Mouse (Mus musculus) forebrain, embryonic 15.5 days (tissue): ENCODE measurements around the gene Ccpg1. TPM values are rescaled to one million over a fixed set of nuclear protein-coding genes. Genes with fewer than 3 reads are reported as not detected.

Experiments
- ATAC-seq: fragments of 200-750 bp; cut with Nextera tagmentation; replicated peaks from 2 replicates; pipeline ENCODE4 v1.8.0; 2017; ENCODE audit warnings: mild to moderate bottlenecking, moderate TSS enrichment, moderate library complexity
- H3K27ac ChIP-seq: fragments of 300-500 bp; sonication (generic); replicated peaks from 2 replicates; pipeline ENCODE4 v1.5.1; 2015; ENCODE audit warnings: mild to moderate bottlenecking, inconsistent platforms
- H3K27me3 ChIP-seq: fragments of 300-500 bp; sonication (generic); 2 replicates; pipeline ENCODE4 v1.6.1; 2015; ENCODE audit warnings: inconsistent platforms
- H3K36me3 ChIP-seq: fragments of 300-500 bp; sonication (generic); 2 replicates; pipeline ENCODE4 v1.6.1; 2015; ENCODE audit warnings: mild to moderate bottlenecking, inconsistent platforms
- H3K4me1 ChIP-seq: fragments of 300-500 bp; sonication (generic); 2 replicates; pipeline ENCODE4 v1.6.1; 2015; ENCODE audit warnings: inconsistent platforms
- H3K4me2 ChIP-seq: fragments of 300-500 bp; sonication (generic); replicated peaks from 2 replicates; pipeline ENCODE4 v1.6.1; 2015; ENCODE audit warnings: mild to moderate bottlenecking, inconsistent platforms
- H3K4me3 ChIP-seq: fragments of 300-500 bp; sonication (generic); 2 replicates; pipeline ENCODE4 v1.5.1; 2015; ENCODE audit warnings: mild to moderate bottlenecking, inconsistent platforms
- H3K9ac ChIP-seq: fragments of 300-500 bp; sonication (generic); replicated peaks from 2 replicates; pipeline ENCODE4 v1.6.1; 2015; ENCODE audit warnings: mild to moderate bottlenecking, inconsistent platforms
- H3K9me3 ChIP-seq: fragments of 300-500 bp; sonication (generic); 2 replicates; pipeline ENCODE4 v1.6.1; 2016; ENCODE audit warnings: inconsistent platforms
- WGBS: fragments of 180-500 bp; shearing (Covaris S2); methylation state at CpG from one replicate; pipeline ENCODE4 v1.1.7; 2015; ENCODE audit warnings: mixed read lengths; 5-methylcytosine and 5-hydroxymethylcytosine counted together
- polyA plus RNA-seq: library from polyadenylated mRNA; unstranded; fragments of >200 nt; fragmentation: Nextera tagmentation; extraction: Ambion mirVana; gene quantifications from 2 replicates; pipeline ENCODE4 v1.2.1, GENCODE M21; 2015

Ccpg1 gene
- polyA plus RNA-seq, 1 experiment from 2014 or later = 47.5 TPM

GRCm38 (mm10) chr9:72968349-72969061 is 16.7 kb upstream of the Ccpg1 start:
- H3K9ac ChIP-seq = no peak overlapping the region
- peak; percentile 91 for ATAC-seq
- H3K36me3 ChIP-seq = no peaks in the 10 kb centered on the region
- peaks cover 10% of the 10 kb centered on the region for H3K4me1 ChIP-seq
- 22% methylated on average over 11 of the region's 11 CpGs for WGBS
- 0 out of 2 replicates have a peak overlapping the region, but pooled peaks have one; percentile 23 for H3K4me2 ChIP-seq
- peak overlapping the region; percentile 78 for H3K27ac ChIP-seq
- no peaks in the 10 kb centered on the region for H3K27me3 ChIP-seq
- no peak overlapping the region for H3K4me3 ChIP-seq
- no peaks in the 10 kb centered on the region for H3K9me3 ChIP-seq

- H3K9ac ChIP-seq = no peak overlapping the region
- H3K27me3 ChIP-seq = no peaks in the 10 kb centered on the region
- no peak for ATAC-seq
- H3K4me1 ChIP-seq = peaks cover 10% of the 10 kb centered on the region
- WGBS = 72% methylated on average over 7 of the region's 7 CpGs
- H3K27ac ChIP-seq = peak overlapping the region; percentile 75; the same call in 1 of the 2 replicates
- H3K4me2 ChIP-seq = no peak overlapping the region
- H3K36me3 ChIP-seq = no peaks in the 10 kb centered on the region
- no peaks in the 10 kb centered on the region for H3K9me3 ChIP-seq
- H3K4me3 ChIP-seq = no peak overlapping the region
Measured at GRCm38 (mm10) chr9:72969874-72970273, 15.4 kb upstream of the Ccpg1 start.

GRCm38 (mm10) chr9:72972435-72972834 is 12.8 kb upstream of the Ccpg1 start:
- no peak for ATAC-seq
- no peaks in the 10 kb centered on the region for H3K9me3 ChIP-seq
- no peak overlapping the region for H3K27ac ChIP-seq
- H3K4me1 ChIP-seq = peaks cover 10% of the 10 kb centered on the region
- H3K36me3 ChIP-seq = no peaks in the 10 kb centered on the region
- no peak overlapping the region for H3K4me3 ChIP-seq
- H3K9ac ChIP-seq = no peak overlapping the region
- no peak overlapping the region for H3K4me2 ChIP-seq
- WGBS = 74% methylated on average over 5 of the region's 5 CpGs
- no peaks in the 10 kb centered on the region for H3K27me3 ChIP-seq

- no peak for ATAC-seq
- H3K27ac ChIP-seq = no peak overlapping the region
- H3K27me3 ChIP-seq = no peaks in the 10 kb centered on the region
- H3K4me2 ChIP-seq = no peak overlapping the region
- H3K4me3 ChIP-seq = no peak overlapping the region
- H3K9ac ChIP-seq = no peak overlapping the region
- H3K36me3 ChIP-seq = no peaks in the 10 kb centered on the region
- H3K4me1 ChIP-seq = peaks cover 7% of the 10 kb centered on the region
- no peaks in the 10 kb centered on the region for H3K9me3 ChIP-seq
Measured at GRCm38 (mm10) chr9:72972984-72973383, 12.2 kb upstream of the Ccpg1 start.

- H3K27me3 ChIP-seq = no peaks in the 10 kb centered on the region
- no peaks in the 10 kb centered on the region for H3K4me1 ChIP-seq
- H3K4me3 ChIP-seq = no peak overlapping the region
- no peak overlapping the region for H3K9ac ChIP-seq
- H3K9me3 ChIP-seq = no peaks in the 10 kb centered on the region
- ATAC-seq = no peak
- no peaks in the 10 kb centered on the region for H3K36me3 ChIP-seq
- no peak overlapping the region for H3K4me2 ChIP-seq
- 90% methylated on average over 5 of the region's 5 CpGs for WGBS
- H3K27ac ChIP-seq = no peak overlapping the region
Measured at GRCm38 (mm10) chr9:72974734-72975133, 10.5 kb upstream of the Ccpg1 start.

- no peak for ATAC-seq
- Histone ChIP-seq H3K4me1 (no peaks in the 10 kb centered on the region), H3K4me2 (no peak overlapping the region), H3K27ac (no peak overlapping the region), H3K36me3 (no peaks in the 10 kb centered on the region), H3K9me3 (no peaks in the 10 kb centered on the region), H3K9ac (no peak overlapping the region), H3K4me3 (no peak overlapping the region), H3K27me3 (no peaks in the 10 kb centered on the region)
- WGBS = 91% methylated on average over 1 of the region's 1 CpGs
Measured at GRCm38 (mm10) chr9:72975242-72975641, 10.0 kb upstream of the Ccpg1 start.

- 76% methylated on average over 2 of the region's 2 CpGs for WGBS
- no peak for ATAC-seq
Measured at GRCm38 (mm10) chr9:72983066-72983465, 2.2 kb upstream of the Ccpg1 start.

GRCm38 (mm10) chr9:72987703-72988102 is 2.5 kb downstream of the Ccpg1 start:
- H3K4me3 ChIP-seq = no peak overlapping the region
- H3K36me3 ChIP-seq = no peaks in the 10 kb centered on the region
- H3K4me2 ChIP-seq = no peak overlapping the region
- H3K27ac ChIP-seq = no peak overlapping the region
- WGBS = 54% methylated on average over 3 of the region's 3 CpGs
- no peaks in the 10 kb centered on the region for H3K27me3 ChIP-seq
- H3K9me3 ChIP-seq = no peaks in the 10 kb centered on the region
- no peak overlapping the region for H3K9ac ChIP-seq
- peaks cover 18% of the 10 kb centered on the region for H3K4me1 ChIP-seq
- no peak for ATAC-seq

More at GRCm38 (mm10) chr9:72983066-72983465, 2.2 kb upstream of the Ccpg1 start:
- Histone ChIP-seq H3K9ac (no peak overlapping the region), H3K27ac (no peak overlapping the region), H3K36me3 (no peaks in the 10 kb centered on the region), H3K4me3 (no peak overlapping the region), H3K9me3 (no peaks in the 10 kb centered on the region), H3K4me1 (peaks cover 18% of the 10 kb centered on the region), H3K4me2 (no peak overlapping the region), H3K27me3 (no peaks in the 10 kb centered on the region)

- 83% methylated on average over 5 of the region's 5 CpGs for WGBS
- ATAC-seq = no peak
- H3K36me3 ChIP-seq = no peaks in the 10 kb centered on the region
Measured at GRCm38 (mm10) chr9:72988706-72989105, 3.5 kb downstream of the Ccpg1 start.

GRCm38 (mm10) chr9:72991420-72991819 is 6.2 kb downstream of the Ccpg1 start:
- Histone ChIP-seq H3K27me3 (no peaks in the 10 kb centered on the region), H3K27ac (no peak overlapping the region), H3K4me1 (peaks cover 5% of the 10 kb centered on the region), H3K36me3 (no peaks in the 10 kb centered on the region), H3K4me2 (no peak overlapping the region), H3K9ac (no peak overlapping the region), H3K9me3 (no peaks in the 10 kb centered on the region), H3K4me3 (no peak overlapping the region)
- 90% methylated on average over 2 of the region's 2 CpGs for WGBS
- ATAC-seq = no peak

More at GRCm38 (mm10) chr9:72988706-72989105, 3.5 kb downstream of the Ccpg1 start:
- Histone ChIP-seq H3K9me3 (no peaks in the 10 kb centered on the region), H3K4me2 (no peak overlapping the region), H3K27ac (no peak overlapping the region), H3K27me3 (no peaks in the 10 kb centered on the region), H3K4me1 (peaks cover 18% of the 10 kb centered on the region), H3K4me3 (no peak overlapping the region), H3K9ac (no peak overlapping the region)

GRCm38 (mm10) chr9:72992576-72992975 is 7.3 kb downstream of the Ccpg1 start:
- no peak overlapping the region for H3K4me2 ChIP-seq
- no peaks in the 10 kb centered on the region for H3K9me3 ChIP-seq
- H3K4me1 ChIP-seq = no peaks in the 10 kb centered on the region
- no peak overlapping the region for H3K9ac ChIP-seq
- no peaks in the 10 kb centered on the region for H3K36me3 ChIP-seq
- 87% methylated on average over 5 of the region's 5 CpGs for WGBS
- H3K27me3 ChIP-seq = no peaks in the 10 kb centered on the region
- H3K4me3 ChIP-seq = no peak overlapping the region
- ATAC-seq = no peak
- H3K27ac ChIP-seq = no peak overlapping the region

- no peaks in the 10 kb centered on the region for H3K4me1 ChIP-seq
- no peaks in the 10 kb centered on the region for H3K27me3 ChIP-seq
- H3K4me3 ChIP-seq = no peak overlapping the region
- H3K27ac ChIP-seq = no peak overlapping the region
- no peak overlapping the region for H3K4me2 ChIP-seq
- ATAC-seq = no peak
- H3K9me3 ChIP-seq = no peaks in the 10 kb centered on the region
- no peak overlapping the region for H3K9ac ChIP-seq
- H3K36me3 ChIP-seq = 0 out of 2 replicates have a peak, but pooled peaks cover 10% of the 10 kb centered on the region
Measured at GRCm38 (mm10) chr9:72996167-72996566, 10.9 kb downstream of the Ccpg1 start.

- H3K4me2 ChIP-seq = no peak overlapping the region
- H3K36me3 ChIP-seq = 0 out of 2 replicates have a peak, but pooled peaks cover 14% of the 10 kb centered on the region
- no peak overlapping the region for H3K27ac ChIP-seq
- WGBS = 44% methylated on average over 7 of the region's 7 CpGs
- no peak overlapping the region for H3K4me3 ChIP-seq
- H3K27me3 ChIP-seq = no peaks in the 10 kb centered on the region
- no peaks in the 10 kb centered on the region for H3K9me3 ChIP-seq
- ATAC-seq = no peak
- H3K4me1 ChIP-seq = no peaks in the 10 kb centered on the region
- no peak overlapping the region for H3K9ac ChIP-seq
Measured at GRCm38 (mm10) chr9:72996806-72997205, 11.6 kb downstream of the Ccpg1 start.
